Mouse (Mus musculus) hindbrain, postnatal 0 days (tissue): ENCODE measurements at regions not wholly inside any gene's neighbourhood (a gene's known extent, or its start where the extent isn't known, plus 50 kb on each side); places are given as distances from the start of the nearest gene placed in this dataset.

Experiments used
- ATAC-seq: fragments of 200-750 bp; cut with Nextera tagmentation; 2 replicates; pipeline ENCODE4 v1.8.0; 2017; ENCODE audit warnings: mild to moderate bottlenecking, moderate TSS enrichment, moderate library complexity
- DNase-seq: peaks from one replicate; pipeline ENCODE4 v3.0.0-alpha.2; 2015; ENCODE audit warnings: low spot score
- H3K27ac ChIP-seq: fragments of 300-500 bp; sonication (generic); 2 replicates; pipeline ENCODE4 v1.5.1; 2014; ENCODE audit warnings: mild to moderate bottlenecking
- H3K27me3 ChIP-seq: fragments of 300-500 bp; sonication (generic); 2 replicates; pipeline ENCODE4 v1.6.1; 2014; ENCODE audit warnings: low read length, mixed read lengths; ENCODE audit not compliant: insufficient read depth
- H3K36me3 ChIP-seq: fragments of 300-500 bp; sonication (generic); 2 replicates; pipeline ENCODE4 v1.6.1; 2014; ENCODE audit warnings: low read length, mixed read lengths; ENCODE audit not compliant: insufficient read depth
- H3K4me1 ChIP-seq: fragments of 300-500 bp; sonication (generic); 2 replicates; pipeline ENCODE4 v1.6.1; 2014; ENCODE audit warnings: antibody characterized with exemption, low read length, mixed read lengths; ENCODE audit not compliant: insufficient read depth
- H3K4me2 ChIP-seq: fragments of 300-500 bp; sonication (generic); 2 replicates; pipeline ENCODE4 v1.6.1; 2014; ENCODE audit warnings: low read depth, mild to moderate bottlenecking, low read length, moderate library complexity, mixed read lengths
- H3K4me3 ChIP-seq: fragments of 300-500 bp; sonication (generic); 2 replicates; pipeline ENCODE4 v1.5.1; 2014; ENCODE audit warnings: low read length
- H3K9ac ChIP-seq: fragments of 300-500 bp; sonication (generic); replicated peaks from 2 replicates; pipeline ENCODE4 v1.6.1; 2014; ENCODE audit warnings: mild to moderate bottlenecking, low read length, moderate library complexity, mixed read lengths
- H3K9me3 ChIP-seq: fragments of 300-500 bp; sonication (generic); 2 replicates; pipeline ENCODE4 v1.6.1; 2016; ENCODE audit warnings: low read length, mixed read lengths
- CTCF ChIP-seq: IDR thresholded peaks from 2 replicates; pipeline ENCODE4 v1.5.1; 2016; ENCODE audit warnings: antibody characterized with exemption, control low read depth, low read depth
- WGBS: fragments of 180-500 bp; shearing (Covaris S2); extraction: QIAGEN DNeasy Blood & Tissue Kit; methylation state at CpG from one replicate; pipeline ENCODE4 v1.1.7; 2014; 5-methylcytosine and 5-hydroxymethylcytosine counted together

GRCm38 (mm10) chr10:111719632-111720031 lies 213.5 kb downstream of the Phlda1 start:
- ATAC-seq (no peak), DNase-seq (no peak)
- no peak overlapping the region for H3K9ac ChIP-seq
- 71% methylated on average over 5 of the region's 5 CpGs for WGBS
- H3K36me3 ChIP-seq = no peaks in the 10 kb centered on the region
- H3K27me3 ChIP-seq = no peaks in the 10 kb centered on the region
- no peak overlapping the region for H3K27ac ChIP-seq
- H3K4me1 ChIP-seq = no peaks in the 10 kb centered on the region
- no peak overlapping the region for H3K4me3 ChIP-seq
- no peaks in the 10 kb centered on the region for H3K9me3 ChIP-seq
- TF ChIP-seq CTCF = no peak
- H3K4me2 ChIP-seq = no peak overlapping the region

GRCm38 (mm10) chr10:111721068-111721467 lies 215.0 kb downstream of the Phlda1 start:
- DNase-seq (no peak), ATAC-seq (no peak)
- 73% methylated on average over 5 of the region's 5 CpGs for WGBS
- Histone ChIP-seq H3K9ac (no peak overlapping the region), H3K27me3 (no peaks in the 10 kb centered on the region), H3K9me3 (no peaks in the 10 kb centered on the region), H3K4me1 (no peaks in the 10 kb centered on the region), H3K27ac (no peak overlapping the region), H3K4me2 (no peak overlapping the region), H3K4me3 (no peak overlapping the region), H3K36me3 (no peaks in the 10 kb centered on the region)
- TF ChIP-seq CTCF = no peak

- Histone ChIP-seq H3K27ac (no peak overlapping the region), H3K27me3 (no peaks in the 10 kb centered on the region), H3K9ac (no peak overlapping the region), H3K4me3 (no peak overlapping the region), H3K4me1 (no peaks in the 10 kb centered on the region), H3K4me2 (no peak overlapping the region), H3K36me3 (no peaks in the 10 kb centered on the region), H3K9me3 (no peaks in the 10 kb centered on the region)
- 83% methylated on average over 2 of the region's 2 CpGs for WGBS
- ATAC-seq (no peak), DNase-seq (no peak)
- no peak for TF ChIP-seq CTCF
These were observed 217.8 kb downstream of the Phlda1 start for GRCm38 (mm10) chr10:111723885-111724284.

- ATAC-seq = no peak
- DNase-seq = no peak
- Histone ChIP-seq H3K27ac (no peak overlapping the region), H3K27me3 (no peaks in the 10 kb centered on the region), H3K4me2 (no peak overlapping the region), H3K9ac (no peak overlapping the region), H3K9me3 (no peaks in the 10 kb centered on the region), H3K4me1 (no peaks in the 10 kb centered on the region), H3K36me3 (no peaks in the 10 kb centered on the region), H3K4me3 (no peak overlapping the region)
- no peak for TF ChIP-seq CTCF
- 69% methylated on average over 7 of the region's 7 CpGs for WGBS
These were observed 218.7 kb downstream of the Phlda1 start for GRCm38 (mm10) chr10:111724574-111725414.

GRCm38 (mm10) chr10:111736026-111736425 lies 229.9 kb downstream of the Phlda1 start:
- no peak overlapping the region for H3K4me2 ChIP-seq
- no peak overlapping the region for H3K9ac ChIP-seq
- H3K4me1 ChIP-seq = no peaks in the 10 kb centered on the region
- no peaks in the 10 kb centered on the region for H3K27me3 ChIP-seq
- no peak for TF ChIP-seq CTCF
- no peak overlapping the region for H3K4me3 ChIP-seq
- H3K36me3 ChIP-seq = no peaks in the 10 kb centered on the region
- DNase-seq (no peak), ATAC-seq (no peak)
- H3K27ac ChIP-seq = no peak overlapping the region
- H3K9me3 ChIP-seq = no peaks in the 10 kb centered on the region
- 65% methylated on average over 3 of the region's 3 CpGs for WGBS

GRCm38 (mm10) chr10:111739471-111740138 lies 232.9 kb upstream of the Krr1 start:
- Histone ChIP-seq H3K9me3 (no peaks in the 10 kb centered on the region), H3K4me1 (no peaks in the 10 kb centered on the region), H3K27ac (no peak overlapping the region), H3K4me2 (no peak overlapping the region), H3K9ac (no peak overlapping the region), H3K27me3 (no peaks in the 10 kb centered on the region), H3K4me3 (no peak overlapping the region), H3K36me3 (no peaks in the 10 kb centered on the region)
- ATAC-seq (no peak), DNase-seq (no peak)
- WGBS = 28% methylated on average over 5 of the region's 5 CpGs
- no peak for TF ChIP-seq CTCF
